ENCODE assay signal across 27 mouse cellular contexts in the genomic region with DNA sequence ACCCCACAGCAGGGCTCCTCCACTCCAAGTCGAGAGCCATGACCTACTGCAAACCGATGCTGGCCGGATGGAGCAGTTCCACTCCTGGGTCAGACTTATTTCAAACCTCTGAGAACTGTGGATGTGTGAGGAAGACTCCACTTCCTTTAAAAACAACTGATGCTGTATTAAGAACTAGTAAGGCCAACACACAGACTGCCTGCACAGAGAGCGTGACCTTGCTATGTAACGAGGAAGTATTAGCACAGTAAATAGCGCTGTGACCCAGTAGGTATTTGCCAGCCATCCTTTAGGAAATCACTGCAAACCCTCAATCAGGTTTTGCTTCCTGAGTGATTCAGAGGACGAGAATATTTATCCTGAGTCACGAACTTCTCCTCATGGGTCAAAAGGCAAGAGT. TPM values are rescaled to one million over a fixed set of nuclear protein-coding genes. Genes with fewer than 3 reads are reported as not detected.
A peak's percentile ranks its signal among the peaks of the same experiment; 100 is the strongest.
DNase-seq lines count a peak whose midpoint lies in the region; ATAC-seq lines count a peak whose summit lies in the region.
"Had no signal": no experiment of that assay in that cellular context is flagged by ENCODE, and none has a peak within 500 bp of the region (broad histone marks: within the 10 kb centered on the region; RNA-seq: fewer than 3 reads in every experiment).

No protein-coding gene starts in this region.

- H3K4me2 ChIP-seq in hindbrain, embryonic 13.5 days = no peak overlapping the region
- H3K4me2 ChIP-seq in hindbrain, embryonic 12.5 days (replicated peaks) = no peak overlapping the region
- H3K4me2 ChIP-seq in kidney, embryonic 16.5 days (replicated peaks; ENCODE audit: low read depth, low read length) = no peak overlapping the region
- H3K4me2 ChIP-seq in kidney, embryonic 15.5 days = no peak overlapping the region
- H3K4me2 ChIP-seq: forebrain, embryonic 13.5 days; heart, embryonic 12.5 days; hindbrain, embryonic 14.5 days; lung, embryonic 14.5 days; midbrain, embryonic 13.5 days; neural tube, embryonic 12.5 days had no signal

- ATAC-seq in hindbrain, embryonic 13.5 days (ENCODE audit: low FRiP score) = no peak
- no peak for ATAC-seq in hindbrain, embryonic 12.5 days (ENCODE audit: low FRiP score)
- 0 out of 2 replicates have a peak, but pooled peaks have one; percentile 36 for ATAC-seq in kidney, embryonic 16.5 days (ENCODE audit: low FRiP score, low TSS enrichment)
- no peak for ATAC-seq in kidney, embryonic 15.5 days (replicated peaks; ENCODE audit: low FRiP score)
- ATAC-seq: CD4-positive, CD25-positive, alpha-beta regulatory T cell, adult 4 months; forebrain, embryonic 13.5 days; midbrain, embryonic 13.5 days had no signal

- no peak overlapping the region for H3K4me3 ChIP-seq in hindbrain, embryonic 13.5 days
- H3K4me3 ChIP-seq in hindbrain, embryonic 12.5 days = no peak overlapping the region
- H3K4me3 ChIP-seq in kidney, embryonic 16.5 days (ENCODE audit: low read length) = no peak overlapping the region
- no peak overlapping the region for H3K4me3 ChIP-seq in kidney, embryonic 15.5 days (replicated peaks)
- H3K4me3 ChIP-seq: forebrain, embryonic 13.5 days; heart, embryonic 12.5 days; megakaryocyte, embryonic 14.5 days; midbrain, embryonic 13.5 days; neural tube, embryonic 12.5 days had no signal

- H3K36me3 ChIP-seq in hindbrain, embryonic 13.5 days = peaks cover 49% of the 10 kb centered on the region
- peaks cover 38% of the 10 kb centered on the region for H3K36me3 ChIP-seq in hindbrain, embryonic 12.5 days
- H3K36me3 ChIP-seq in kidney, embryonic 16.5 days (ENCODE audit: insufficient read depth, low read length) = peaks cover 4% of the 10 kb centered on the region; the same call in 1 of the 2 replicates
- peaks cover 37% of the 10 kb centered on the region for H3K36me3 ChIP-seq in kidney, embryonic 15.5 days

- H3K9me3 ChIP-seq in hindbrain, embryonic 13.5 days = no peaks in the 10 kb centered on the region
- H3K9me3 ChIP-seq in hindbrain, embryonic 12.5 days (replicated peaks) = no peaks in the 10 kb centered on the region
- no peaks in the 10 kb centered on the region for H3K9me3 ChIP-seq in kidney, embryonic 16.5 days (ENCODE audit: low read length)
- no peaks in the 10 kb centered on the region for H3K9me3 ChIP-seq in kidney, embryonic 15.5 days (replicated peaks)
- H3K9me3 ChIP-seq: forebrain, embryonic 13.5 days; heart, embryonic 12.5 days; megakaryocyte, embryonic 14.5 days; midbrain, embryonic 13.5 days; neural tube, embryonic 12.5 days had no signal

- no peak overlapping the region for H3K9ac ChIP-seq in hindbrain, embryonic 13.5 days
- H3K9ac ChIP-seq in hindbrain, embryonic 12.5 days = no peak overlapping the region
- H3K9ac ChIP-seq in kidney, embryonic 16.5 days (replicated peaks; ENCODE audit: low read length) = no peak overlapping the region
- H3K9ac ChIP-seq in kidney, embryonic 15.5 days = no peak overlapping the region
- H3K9ac ChIP-seq: forebrain, embryonic 13.5 days; heart, embryonic 12.5 days; hindbrain, embryonic 14.5 days; lung, embryonic 14.5 days; midbrain, embryonic 13.5 days; neural tube, embryonic 12.5 days had no signal

- H3K4me1 ChIP-seq in hindbrain, embryonic 13.5 days (replicated peaks) = peaks cover 44% of the 10 kb centered on the region
- H3K4me1 ChIP-seq in hindbrain, embryonic 12.5 days = 0 out of 2 replicates have a peak, but pooled peaks cover 2% of the 10 kb centered on the region
- H3K4me1 ChIP-seq in kidney, embryonic 16.5 days (ENCODE audit: insufficient read depth, low read length) = peaks cover 22% of the 10 kb centered on the region
- H3K4me1 ChIP-seq in kidney, embryonic 15.5 days = peaks cover 32% of the 10 kb centered on the region

- peak; percentile 6 for DNase-seq in urinary bladder, postnatal 14 days (ENCODE audit: low spot score)
- DNase-seq in urinary bladder, adult 2 months (ENCODE audit: low spot score) = no peak
- DNase-seq in left cerebral cortex, adult 8-10 months (ENCODE audit: low spot score in 2 of 2) = no peak
- DNase-seq: adrenal gland, postnatal 25 days; cerebellum, adult 8-10 months; gastrocnemius, postnatal 10 days; heart, adult 18-20 months; heart, postnatal 10 days; kidney, adult 11 months; layer of hippocampus, adult 9-11 months; lung, embryonic 14.5 days; lung, postnatal 36 days; right cerebral cortex, adult 18-20 months; right cerebral cortex, postnatal 4 days; thymus, adult 18-20 months; thymus, postnatal 36 days had no signal

- no peaks in the 10 kb centered on the region for H3K27me3 ChIP-seq in hindbrain, embryonic 13.5 days
- no peaks in the 10 kb centered on the region for H3K27me3 ChIP-seq in hindbrain, embryonic 12.5 days
- H3K27me3 ChIP-seq in kidney, embryonic 16.5 days (ENCODE audit: insufficient read depth, low read length) = no peaks in the 10 kb centered on the region
- H3K27me3 ChIP-seq in kidney, embryonic 15.5 days = no peaks in the 10 kb centered on the region
- H3K27me3 ChIP-seq: forebrain, embryonic 13.5 days; heart, embryonic 12.5 days; megakaryocyte, embryonic 14.5 days; midbrain, embryonic 13.5 days; neural tube, embryonic 12.5 days had no signal

- peak overlapping the region; percentile 44; the same call in 1 of the 2 replicates for H3K27ac ChIP-seq in hindbrain, embryonic 13.5 days
- no peak overlapping the region for H3K27ac ChIP-seq in hindbrain, embryonic 12.5 days
- no peak overlapping the region; the same call in 1 of the 2 replicates for H3K27ac ChIP-seq in kidney, embryonic 16.5 days (ENCODE audit: low read length)
- no peak overlapping the region for H3K27ac ChIP-seq in kidney, embryonic 15.5 days
- H3K27ac ChIP-seq: forebrain, embryonic 13.5 days; hindbrain, embryonic 14.5 days; midbrain, embryonic 13.5 days; neural tube, embryonic 12.5 days had no signal

- 84% methylated on average over 8 of the region's 8 CpGs for WGBS in hindbrain, embryonic 13.5 days
- WGBS in hindbrain, embryonic 12.5 days = 88% methylated on average over 8 of the region's 8 CpGs
- 55% methylated on average over 8 of the region's 8 CpGs for WGBS in kidney, embryonic 16.5 days
- WGBS in kidney, embryonic 15.5 days = 56% methylated on average over 8 of the region's 8 CpGs

RNA-seq across cellular contexts. Expression of a gene that starts 23.4 kb away (rescaled TPM):
- polyA plus RNA-seq in hindbrain, embryonic 13.5 days (2015; fragmentation: Nextera tagmentation; extraction: Ambion mirVana) = 182 and 186 TPM in 2 replicates
- 146 and 171 TPM in 2 replicates for polyA plus RNA-seq in hindbrain, embryonic 12.5 days (2016; fragmentation: Nextera tagmentation; extraction: Ambion mirVana)
- polyA plus RNA-seq in kidney, embryonic 16.5 days (2015; fragmentation: Nextera tagmentation; extraction: Ambion mirVana) = 54.3 and 66.1 TPM in 2 replicates
- 60.5 and 62.8 TPM in 2 replicates for polyA plus RNA-seq in kidney, embryonic 15.5 days (2015; fragmentation: Nextera tagmentation; extraction: Ambion mirVana)
- 79.4 and 103 TPM in 2 replicates for polyA plus RNA-seq in urinary bladder, adult 2 months (2012; rRNA removed)
- 10 to 100 TPM; 44.2 to 53.7 (median 48.5) TPM for total RNA-seq in left cerebral cortex, adult 8-10 months (2022)

RNA-seq across cellular contexts. Expression of a gene that starts 23.6 kb away (rescaled TPM):
- polyA plus RNA-seq in hindbrain, embryonic 13.5 days (2015; fragmentation: Nextera tagmentation; extraction: Ambion mirVana) = 56.1 and 56.5 TPM in 2 replicates
- 70.6 and 84.4 TPM in 2 replicates for polyA plus RNA-seq in hindbrain, embryonic 12.5 days (2016; fragmentation: Nextera tagmentation; extraction: Ambion mirVana)
- 84.6 and 89.5 TPM in 2 replicates for polyA plus RNA-seq in kidney, embryonic 16.5 days (2015; fragmentation: Nextera tagmentation; extraction: Ambion mirVana)
- 82.9 and 87.4 TPM in 2 replicates for polyA plus RNA-seq in kidney, embryonic 15.5 days (2015; fragmentation: Nextera tagmentation; extraction: Ambion mirVana)
- polyA plus RNA-seq in urinary bladder, adult 2 months (2012; rRNA removed) = 25.8 and 28.5 TPM in 2 replicates
- total RNA-seq in left cerebral cortex, adult 8-10 months (2022) = 10 to 100 TPM; 33.2 to 49.2 (median 37.5) TPM
